Mouse (Mus musculus): ENCODE data around the gene Ppfia3. TPM values are rescaled to one million over a fixed set of nuclear protein-coding genes. Genes with fewer than 3 reads are reported as not detected.

The Ppfia3 gene
- total and polyA plus RNA-seq, 2 experiments from 2014 or later: 0.68 to 1.8 TPM

GRCm38 (mm10) chr7:45412421-45412820 lies 45.6 kb upstream of the Ppfia3 start:
- DNase-seq (ENCODE audit: low spot score) (no peak), ATAC-seq (ENCODE audit: insufficient read depth, low read depth) (no peak)
- Histone ChIP-seq H3K27me3 (ENCODE audit: control insufficient read depth, insufficient read depth, low read length) (peaks cover 91% of the 10 kb centered on the region), H3K4me1 (ENCODE audit: control insufficient read depth, insufficient read depth) (peaks cover 12% of the 10 kb centered on the region; the same call in 1 of the 2 replicates), H3K4me2 (ENCODE audit: low read depth, low read length) (no peak overlapping the region), H3K9ac (replicated peaks; ENCODE audit: low read depth, low read length) (no peak overlapping the region), H3K9me3 (replicated peaks; ENCODE audit: control insufficient read depth, low read length) (no peaks in the 10 kb centered on the region), H3K36me3 (replicated peaks; ENCODE audit: control insufficient read depth, insufficient read depth, low read length) (no peaks in the 10 kb centered on the region), H3K27ac (ENCODE audit: low read depth) (no peak overlapping the region), H3K4me3 (ENCODE audit: low read depth, low read length) (no peak overlapping the region)
- TF ChIP-seq CTCF (IDR thresholded peaks at IDR 0.05; ENCODE audit: low read depth) (no peak), EP300 (IDR thresholded peaks at IDR 0.05; ENCODE audit: low read depth) (no peak)
- 45% methylated on average over 2 of the region's 2 CpGs for WGBS

- ATAC-seq (ENCODE audit: insufficient read depth, low read depth) (no peak), DNase-seq (ENCODE audit: low spot score) (no peak)
- WGBS: 77% methylated on average over 8 of the region's 8 CpGs
- TF ChIP-seq CTCF (IDR thresholded peaks at IDR 0.05; ENCODE audit: low read depth): no peak
- no peak overlapping the region for H3K9ac ChIP-seq (replicated peaks; ENCODE audit: low read depth, low read length)
- H3K4me2 ChIP-seq (ENCODE audit: low read depth, low read length): no peak overlapping the region
- H3K36me3 ChIP-seq (replicated peaks; ENCODE audit: control insufficient read depth, insufficient read depth, low read length): no peaks in the 10 kb centered on the region
- peaks cover 86% of the 10 kb centered on the region for H3K27me3 ChIP-seq (ENCODE audit: control insufficient read depth, insufficient read depth, low read length)
- H3K4me3 ChIP-seq (ENCODE audit: low read depth, low read length): no peak overlapping the region
- no peak overlapping the region for H3K27ac ChIP-seq (ENCODE audit: low read depth)
- H3K4me1 ChIP-seq (ENCODE audit: control insufficient read depth, insufficient read depth): peaks cover 19% of the 10 kb centered on the region; the same call in 1 of the 2 replicates
- no peaks in the 10 kb centered on the region for H3K9me3 ChIP-seq (replicated peaks; ENCODE audit: control insufficient read depth, low read length)
These were observed 42.8 kb upstream of the Ppfia3 start for GRCm38 (mm10) chr7:45409497-45410163.

GRCm38 (mm10) chr7:45408949-45409348 lies 42.1 kb upstream of the Ppfia3 start:
- Histone ChIP-seq H3K9me3 (replicated peaks; ENCODE audit: control insufficient read depth, low read length) (no peaks in the 10 kb centered on the region), H3K27ac (ENCODE audit: low read depth) (no peak overlapping the region), H3K4me1 (ENCODE audit: control insufficient read depth, insufficient read depth) (peaks cover 18% of the 10 kb centered on the region; the same call in 1 of the 2 replicates), H3K27me3 (ENCODE audit: control insufficient read depth, insufficient read depth, low read length) (peaks cover 79% of the 10 kb centered on the region), H3K9ac (replicated peaks; ENCODE audit: low read depth, low read length) (no peak overlapping the region), H3K4me3 (ENCODE audit: low read depth, low read length) (no peak overlapping the region), H3K4me2 (ENCODE audit: low read depth, low read length) (no peak overlapping the region), H3K36me3 (replicated peaks; ENCODE audit: control insufficient read depth, insufficient read depth, low read length) (no peaks in the 10 kb centered on the region)
- 84% methylated on average over 17 of the region's 17 CpGs for WGBS
- DNase-seq (ENCODE audit: low spot score) (no peak), ATAC-seq (ENCODE audit: insufficient read depth, low read depth) (no peak)
- TF ChIP-seq EP300 (IDR thresholded peaks at IDR 0.05; ENCODE audit: low read depth): no peak
- no peak for TF ChIP-seq CTCF (IDR thresholded peaks at IDR 0.05; ENCODE audit: low read depth)

GRCm38 (mm10) chr7:45408351-45408750 lies 41.5 kb upstream of the Ppfia3 start:
- Histone ChIP-seq H3K27ac (ENCODE audit: low read depth) (no peak overlapping the region), H3K36me3 (replicated peaks; ENCODE audit: control insufficient read depth, insufficient read depth, low read length) (no peaks in the 10 kb centered on the region), H3K9me3 (replicated peaks; ENCODE audit: control insufficient read depth, low read length) (no peaks in the 10 kb centered on the region), H3K4me2 (ENCODE audit: low read depth, low read length) (no peak overlapping the region), H3K27me3 (ENCODE audit: control insufficient read depth, insufficient read depth, low read length) (peaks cover 73% of the 10 kb centered on the region), H3K4me3 (ENCODE audit: low read depth, low read length) (no peak overlapping the region), H3K9ac (replicated peaks; ENCODE audit: low read depth, low read length) (no peak overlapping the region), H3K4me1 (ENCODE audit: control insufficient read depth, insufficient read depth) (peaks cover 12% of the 10 kb centered on the region; the same call in 1 of the 2 replicates)
- DNase-seq (ENCODE audit: low spot score): no peak
- ATAC-seq (ENCODE audit: insufficient read depth, low read depth): no peak
- 69% methylated on average over 7 of the region's 7 CpGs for WGBS
- TF ChIP-seq CTCF (IDR thresholded peaks at IDR 0.05; ENCODE audit: low read depth) (no peak), EP300 (IDR thresholded peaks at IDR 0.05; ENCODE audit: low read depth) (no peak)

- 77% methylated on average over 10 of the region's 10 CpGs for WGBS
- ATAC-seq (ENCODE audit: insufficient read depth, low read depth) (no peak), DNase-seq (ENCODE audit: low spot score) (no peak)
- H3K4me1 ChIP-seq (ENCODE audit: control insufficient read depth, insufficient read depth): peaks cover 10% of the 10 kb centered on the region; the same call in 1 of the 2 replicates
- H3K9ac ChIP-seq (replicated peaks; ENCODE audit: low read depth, low read length): no peak overlapping the region
- H3K27me3 ChIP-seq (ENCODE audit: control insufficient read depth, insufficient read depth, low read length): peaks cover 68% of the 10 kb centered on the region
- no peaks in the 10 kb centered on the region for H3K9me3 ChIP-seq (replicated peaks; ENCODE audit: control insufficient read depth, low read length)
- no peak overlapping the region for H3K4me3 ChIP-seq (ENCODE audit: low read depth, low read length)
- TF ChIP-seq EP300 (IDR thresholded peaks at IDR 0.05; ENCODE audit: low read depth): no peak
- no peak for TF ChIP-seq CTCF (IDR thresholded peaks at IDR 0.05; ENCODE audit: low read depth)
- H3K27ac ChIP-seq (ENCODE audit: low read depth): no peak overlapping the region
- no peaks in the 10 kb centered on the region for H3K36me3 ChIP-seq (replicated peaks; ENCODE audit: control insufficient read depth, insufficient read depth, low read length)
- H3K4me2 ChIP-seq (ENCODE audit: low read depth, low read length): no peak overlapping the region
These were observed 41.0 kb upstream of the Ppfia3 start for GRCm38 (mm10) chr7:45407836-45408235.

Data from heart, postnatal 0 days (tissue).